Mouse (Mus musculus) stomach, embryonic 15.5 days (tissue): ENCODE data around the gene Clcnka. TPM values are rescaled to one million over a fixed set of nuclear protein-coding genes. Genes with fewer than 3 reads are reported as not detected.

Experiments used
- ATAC-seq: fragments of 200-750 bp; cut with Nextera tagmentation; 2 replicates; pipeline ENCODE4 v1.8.0; 2017; ENCODE audit warnings: low read depth, moderate number of reproducible peaks, moderate TSS enrichment; ENCODE audit not compliant: insufficient read depth, low FRiP score
- H3K27ac ChIP-seq: fragments of 300-500 bp; sonication (generic); 2 replicates; pipeline ENCODE4 v1.5.1; 2015; ENCODE audit warnings: mild to moderate bottlenecking, inconsistent platforms
- H3K27me3 ChIP-seq: fragments of 300-500 bp; sonication (generic); replicated peaks from 2 replicates; pipeline ENCODE4 v1.6.1; 2015; ENCODE audit warnings: inconsistent platforms
- H3K36me3 ChIP-seq: fragments of 300-500 bp; sonication (generic); 2 replicates; pipeline ENCODE4 v1.6.1; 2015; ENCODE audit warnings: inconsistent platforms
- H3K4me1 ChIP-seq: fragments of 300-500 bp; sonication (generic); 2 replicates; pipeline ENCODE4 v1.6.1; 2015; ENCODE audit warnings: inconsistent platforms
- H3K4me2 ChIP-seq: fragments of 300-500 bp; sonication (generic); 2 replicates; pipeline ENCODE4 v1.6.1; 2015; ENCODE audit warnings: mild to moderate bottlenecking, inconsistent platforms
- H3K4me3 ChIP-seq: fragments of 300-500 bp; sonication (generic); replicated peaks from 2 replicates; pipeline ENCODE4 v1.5.1; 2015; ENCODE audit warnings: inconsistent platforms
- H3K9ac ChIP-seq: fragments of 300-500 bp; sonication (generic); 2 replicates; pipeline ENCODE4 v1.6.1; 2015; ENCODE audit warnings: inconsistent platforms
- H3K9me3 ChIP-seq: fragments of 300-500 bp; sonication (generic); 2 replicates; pipeline ENCODE4 v1.6.1; 2016; ENCODE audit warnings: inconsistent platforms
- WGBS: fragments of 180-500 bp; shearing (Covaris S2); methylation state at CpG from one replicate; pipeline ENCODE4 v1.1.7; 2015; 5-methylcytosine and 5-hydroxymethylcytosine counted together
- polyA plus RNA-seq: library from polyadenylated mRNA; unstranded; fragments of >200 nt; fragmentation: Nextera tagmentation; extraction: Ambion mirVana; gene quantifications from 2 replicates; pipeline ENCODE4 v1.2.1, GENCODE M21; 2015

The Clcnka gene
- polyA plus RNA-seq, 1 experiment from 2014 or later: 0.21 TPM

- no peak overlapping the region for H3K4me2 ChIP-seq
- no peaks in the 10 kb centered on the region for H3K9me3 ChIP-seq
- ATAC-seq: no peak
- WGBS: 63% methylated on average over 8 of the region's 8 CpGs
- H3K4me3 ChIP-seq: no peak overlapping the region
- H3K9ac ChIP-seq: no peak overlapping the region
- 0 out of 2 replicates have a peak, but pooled peaks cover 6% of the 10 kb centered on the region for H3K4me1 ChIP-seq
- H3K27ac ChIP-seq: no peak overlapping the region
- peaks cover 26% of the 10 kb centered on the region for H3K27me3 ChIP-seq
- no peaks in the 10 kb centered on the region for H3K36me3 ChIP-seq
These were observed 33.4 kb downstream of the Clcnka start for GRCm38 (mm10) chr4:141365126-141365525.

- 19% methylated on average over 11 of the region's 11 CpGs for whole genome bisulfite sequencing
- ATAC-seq: no peak
- no peak overlapping the region for H3K4me3 ChIP-seq
- no peak overlapping the region for H3K27ac ChIP-seq
- H3K4me1 ChIP-seq: peaks cover 21% of the 10 kb centered on the region; the same call in 1 of the 2 replicates
- H3K36me3 ChIP-seq: no peaks in the 10 kb centered on the region
- peaks cover 21% of the 10 kb centered on the region for H3K27me3 ChIP-seq
- no peaks in the 10 kb centered on the region for H3K9me3 ChIP-seq
- no peak overlapping the region for H3K4me2 ChIP-seq
- no peak overlapping the region for H3K9ac ChIP-seq
These were observed 35.5 kb downstream of the Clcnka start for GRCm38 (mm10) chr4:141362937-141363548.

GRCm38 (mm10) chr4:141360846-141361245, 37.7 kb downstream of the Clcnka start:
- H3K4me3 ChIP-seq: no peak overlapping the region
- peaks cover 12% of the 10 kb centered on the region for H3K27me3 ChIP-seq
- H3K4me1 ChIP-seq: peaks cover 16% of the 10 kb centered on the region; the same call in 1 of the 2 replicates
- 34% methylated on average over 7 of the region's 7 CpGs for WGBS
- no peak overlapping the region for H3K4me2 ChIP-seq
- H3K9ac ChIP-seq: no peak overlapping the region
- no peaks in the 10 kb centered on the region for H3K36me3 ChIP-seq
- H3K9me3 ChIP-seq: no peaks in the 10 kb centered on the region
- no peak overlapping the region for H3K27ac ChIP-seq
- no peak for ATAC-seq

DNA sequence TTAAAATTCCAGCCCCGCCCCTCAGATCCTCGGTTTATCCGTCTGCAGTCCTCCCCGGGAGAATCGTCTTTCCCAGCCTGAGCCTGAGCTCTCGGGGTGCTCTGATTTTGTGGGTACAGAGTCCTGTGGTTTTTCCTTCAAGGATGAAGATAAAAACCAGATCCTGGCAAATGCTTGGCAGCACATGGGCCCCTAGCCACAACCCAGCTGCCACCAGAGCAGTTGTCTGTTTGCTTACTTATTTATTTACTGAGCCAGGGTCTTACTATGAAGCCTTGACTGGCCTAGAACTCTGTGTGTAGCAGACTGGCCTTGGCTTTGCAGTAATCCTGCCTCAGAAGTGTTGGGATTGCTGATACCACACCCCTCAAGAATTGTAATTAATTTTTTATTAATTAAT, 39.3 kb downstream of the Clcnka start:
- WGBS: 68% methylated on average over 6 of the region's 6 CpGs
- H3K9ac ChIP-seq: no peak overlapping the region
- H3K4me1 ChIP-seq: peaks cover 16% of the 10 kb centered on the region; the same call in 1 of the 2 replicates
- no peaks in the 10 kb centered on the region for H3K9me3 ChIP-seq
- peaks cover 3% of the 10 kb centered on the region; the same call in 1 of the 2 replicates for H3K27me3 ChIP-seq
- no peaks in the 10 kb centered on the region for H3K36me3 ChIP-seq
- no peak overlapping the region for H3K4me3 ChIP-seq
- peak overlapping the region; percentile 63 for H3K27ac ChIP-seq
- no peak overlapping the region for H3K4me2 ChIP-seq
- ATAC-seq: no peak

- Histone ChIP-seq H3K4me1 (peaks cover 21% of the 10 kb centered on the region; the same call in 1 of the 2 replicates), H3K4me3 (no peak overlapping the region), H3K9me3 (no peaks in the 10 kb centered on the region), H3K36me3 (no peaks in the 10 kb centered on the region), H3K27ac (no peak overlapping the region), H3K9ac (no peak overlapping the region), H3K27me3 (no peaks in the 10 kb centered on the region), H3K4me2 (no peak overlapping the region)
- no peak for ATAC-seq
These were observed 40.7 kb downstream of the Clcnka start for GRCm38 (mm10) chr4:141357811-141358210.

DNA sequence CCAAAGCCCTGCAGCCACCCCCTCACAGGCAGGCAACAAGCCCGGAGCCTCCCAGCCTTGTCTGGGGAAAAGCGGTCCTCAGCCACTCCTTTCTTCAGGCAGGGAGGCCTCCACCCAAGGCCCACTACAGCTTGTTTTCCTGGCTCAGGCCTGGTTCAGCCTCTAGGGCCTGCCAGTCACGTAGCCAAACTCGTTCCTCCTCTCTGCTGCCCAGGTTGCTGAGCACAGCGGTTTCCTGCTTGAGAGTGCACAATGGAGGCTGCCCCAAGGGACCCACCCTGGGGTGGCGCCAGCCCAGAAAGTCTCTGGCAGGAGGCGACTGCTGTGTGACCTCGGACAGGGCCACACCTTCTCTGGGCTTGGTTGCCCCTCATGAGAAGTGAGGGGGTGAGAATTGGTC, 44.7 kb downstream of the Clcnka start:
- H3K27ac ChIP-seq: peak overlapping the region; percentile 72
- no peak overlapping the region for H3K4me3 ChIP-seq
- no peaks in the 10 kb centered on the region for H3K27me3 ChIP-seq
- ATAC-seq: peak; percentile 78
- H3K4me1 ChIP-seq: peaks cover 12% of the 10 kb centered on the region
- no peak overlapping the region for H3K9ac ChIP-seq
- no peaks in the 10 kb centered on the region for H3K36me3 ChIP-seq
- no peak overlapping the region for H3K4me2 ChIP-seq
- 47% methylated on average over 8 of the region's 8 CpGs for WGBS
- no peaks in the 10 kb centered on the region for H3K9me3 ChIP-seq

GRCm38 (mm10) chr4:141352986-141353385, 45.5 kb downstream of the Clcnka start:
- Histone ChIP-seq H3K27me3 (no peaks in the 10 kb centered on the region), H3K36me3 (no peaks in the 10 kb centered on the region), H3K4me1 (peaks cover 12% of the 10 kb centered on the region; the same call in 1 of the 2 replicates), H3K9ac (no peak overlapping the region), H3K9me3 (no peaks in the 10 kb centered on the region), H3K27ac (peak overlapping the region; percentile 72), H3K4me2 (peak overlapping the region; percentile 17; the same call in 1 of the 2 replicates), H3K4me3 (no peak overlapping the region)
- WGBS: 79% methylated on average over 5 of the region's 5 CpGs
- no peak for ATAC-seq

DNA sequence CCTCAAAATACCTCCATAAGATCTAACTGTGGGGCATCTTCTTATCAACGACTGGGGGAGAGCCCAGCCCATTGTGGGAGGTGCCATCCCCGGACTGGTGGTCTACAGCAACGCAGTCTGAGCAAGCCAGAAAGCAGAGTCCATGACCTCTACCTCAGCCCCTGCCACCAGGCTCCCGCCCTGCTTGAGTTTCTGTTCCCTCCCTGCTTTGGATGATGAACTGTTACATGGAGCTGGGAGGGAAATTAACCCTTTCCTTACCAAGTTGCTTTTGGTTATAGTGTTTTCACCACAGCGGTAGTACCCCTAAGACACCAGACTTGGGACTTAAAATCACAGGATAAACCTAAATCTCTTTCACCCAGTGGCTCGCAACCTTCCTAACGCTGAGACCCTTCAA, 46.6 kb downstream of the Clcnka start:
- Histone ChIP-seq H3K36me3 (no peaks in the 10 kb centered on the region), H3K9me3 (no peaks in the 10 kb centered on the region), H3K27me3 (no peaks in the 10 kb centered on the region), H3K4me1 (peaks cover 19% of the 10 kb centered on the region), H3K27ac (0 out of 2 replicates have a peak overlapping the region, but pooled peaks have one; percentile 37), H3K4me2 (no peak overlapping the region; the same call in 1 of the 2 replicates), H3K4me3 (no peak overlapping the region), H3K9ac (no peak overlapping the region)
- WGBS: 49% methylated on average over 7 of the region's 7 CpGs
- ATAC-seq: no peak

GRCm38 (mm10) chr4:141350015-141350414, 48.5 kb downstream of the Clcnka start:
- WGBS: 68% methylated on average over 12 of the region's 12 CpGs
- Histone ChIP-seq H3K4me1 (peaks cover 19% of the 10 kb centered on the region), H3K36me3 (no peaks in the 10 kb centered on the region), H3K27ac (peak overlapping the region; percentile 40; the same call in 1 of the 2 replicates), H3K9me3 (no peaks in the 10 kb centered on the region), H3K4me2 (no peak overlapping the region), H3K4me3 (no peak overlapping the region), H3K9ac (no peak overlapping the region), H3K27me3 (no peaks in the 10 kb centered on the region)
- ATAC-seq: no peak

GRCm38 (mm10) chr4:141348616-141349015, 49.9 kb downstream of the Clcnka start:
- Histone ChIP-seq H3K27me3 (no peaks in the 10 kb centered on the region), H3K9me3 (no peaks in the 10 kb centered on the region), H3K9ac (no peak overlapping the region), H3K36me3 (no peaks in the 10 kb centered on the region), H3K4me2 (no peak overlapping the region), H3K27ac (no peak overlapping the region), H3K4me1 (peaks cover 19% of the 10 kb centered on the region), H3K4me3 (no peak overlapping the region)
- 65% methylated on average over 11 of the region's 11 CpGs for WGBS
- no peak for ATAC-seq

DNA sequence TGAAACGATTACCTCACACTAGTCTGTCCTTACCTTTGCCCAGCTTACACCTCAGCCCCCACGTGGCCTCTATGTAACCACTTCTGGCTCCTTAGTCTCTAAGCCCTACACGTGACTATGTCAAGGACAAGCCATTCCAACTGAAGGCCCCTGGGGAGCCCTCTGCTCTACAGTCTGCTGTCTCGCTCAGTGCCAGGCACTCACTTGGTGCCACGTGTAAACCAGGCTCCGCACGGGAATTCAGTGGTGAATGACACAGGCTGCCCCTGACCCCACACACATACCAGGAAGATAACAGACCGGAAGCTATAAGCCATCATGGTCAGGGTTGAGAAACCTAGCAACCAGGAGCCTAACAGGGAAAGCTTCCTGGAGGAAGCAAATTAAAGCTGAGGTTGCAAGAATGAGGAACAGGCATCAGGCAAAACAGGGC, 51.1 kb downstream of the Clcnka start:
- no peak overlapping the region for H3K27ac ChIP-seq
- no peak overlapping the region for H3K9ac ChIP-seq
- no peaks in the 10 kb centered on the region for H3K9me3 ChIP-seq
- 51% methylated on average over 8 of the region's 8 CpGs for WGBS
- H3K4me1 ChIP-seq: peaks cover 11% of the 10 kb centered on the region; the same call in 1 of the 2 replicates
- H3K4me2 ChIP-seq: no peak overlapping the region
- peak; percentile 70; the same call in 1 of the 2 replicates for ATAC-seq
- no peaks in the 10 kb centered on the region for H3K27me3 ChIP-seq
- H3K4me3 ChIP-seq: no peak overlapping the region
- H3K36me3 ChIP-seq: no peaks in the 10 kb centered on the region

DNA sequence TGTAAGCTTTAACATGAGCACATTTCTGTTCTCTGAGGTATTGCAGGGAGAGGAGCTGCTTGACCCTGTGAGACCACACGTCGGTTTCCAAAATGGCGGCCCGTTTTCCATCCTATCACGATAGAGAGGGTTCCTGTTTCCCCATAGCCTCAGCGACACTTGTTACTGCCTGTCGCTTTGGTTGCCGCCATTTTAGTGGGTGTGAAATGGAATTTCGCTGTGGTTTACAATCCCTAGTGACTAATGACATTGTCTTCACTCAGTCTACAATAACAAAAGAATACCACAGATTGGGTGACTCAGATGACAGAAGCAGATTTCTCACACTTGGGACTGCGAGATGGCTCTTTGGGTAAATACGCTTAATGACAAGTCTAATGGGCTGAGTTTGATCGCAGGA, 53.3 kb downstream of the Clcnka start:
- Histone ChIP-seq H3K27me3 (no peaks in the 10 kb centered on the region), H3K27ac (no peak overlapping the region), H3K9me3 (no peaks in the 10 kb centered on the region), H3K4me1 (peaks cover 10% of the 10 kb centered on the region; the same call in 1 of the 2 replicates), H3K4me2 (no peak overlapping the region), H3K36me3 (no peaks in the 10 kb centered on the region), H3K9ac (no peak overlapping the region), H3K4me3 (no peak overlapping the region)
- WGBS: 82% methylated on average over 12 of the region's 12 CpGs
- ATAC-seq: no peak
